Mouse (Mus musculus) subcutaneous adipose tissue, adult 2 months (tissue): ENCODE results near the gene Ikzf3. TPM values are rescaled to one million over a fixed set of nuclear protein-coding genes. Genes with fewer than 3 reads are reported as not detected.

ENCODE experiments used
- polyA plus RNA-seq: library from polyadenylated mRNA; depleted of rRNA; stranded (reverse); fragments of >200 nt; gene quantifications from 2 replicates; pipeline ENCODE4 v1.2.3, GENCODE M21; 2012; ENCODE audit warnings: low replicate concordance; rRNA removed

The Ikzf3 gene
- 1.0 and 9.3 TPM in 2 replicates for polyA plus RNA-seq

GRCm38 (mm10) chr11:98545711-98546231 is at the start of gene Ikzf3:
TSS of gene Ikzf3 (minus strand) at chr11:98546031.

GRCm38 (mm10) chr11:98586892-98587563 is 41.2 kb upstream of the Ikzf3 start, which contains the start of gene Ormdl3:
TSS of gene Ormdl3 (minus strand) at chr11:98587368.

GRCm38 (mm10) chr11:98550975-98551828 is 5.4 kb upstream of the Ikzf3 start, which contains the start of gene Zpbp2:
TSS of gene Zpbp2 (plus strand) at chr11:98551097.

GRCm38 (mm10) chr11:98446213-98446561 is 99.6 kb downstream of the Ikzf3 start, which contains the start of gene Grb7:
TSS of gene Grb7 (plus strand) at chr11:98446394.

GRCm38 (mm10) chr11:98438331-98439158 is 107.3 kb downstream of the Ikzf3 start, which contains the start of gene Mien1:
TSS of gene Mien1 (minus strand) at chr11:98438991.

Other genes starting within 250 kb of the Ikzf3 start
- not detected in 2 replicates for gene Neurod2, start 216.4 kb downstream of the Ikzf3 start, polyA plus RNA-seq
- gene Ppp1r1b, start 197.6 kb downstream of the Ikzf3 start, polyA plus RNA-seq: 0.16 and 2.8 TPM in 2 replicates
- 59.8 and 72.5 TPM in 2 replicates for gene Stard3, start 187.7 kb downstream of the Ikzf3 start, polyA plus RNA-seq
- gene Tcap, start 162.2 kb downstream of the Ikzf3 start, polyA plus RNA-seq: 0.26 and 1.4 TPM in 2 replicates
- gene Pnmt, start 159.6 kb downstream of the Ikzf3 start, polyA plus RNA-seq: not detected in 2 replicates
- 8.2 and 20.1 TPM in 2 replicates for gene Pgap3, start 145.5 kb downstream of the Ikzf3 start, polyA plus RNA-seq
- 9.8 and 37.8 TPM in 2 replicates for gene Erbb2, start 133.6 kb downstream of the Ikzf3 start, polyA plus RNA-seq
- 76.2 and 117 TPM in 2 replicates for gene Mien1, start 107.0 kb downstream of the Ikzf3 start, polyA plus RNA-seq
- 5.4 and 31.8 TPM in 2 replicates for gene Grb7, start 99.6 kb downstream of the Ikzf3 start, polyA plus RNA-seq
- 0.33 and 0.44 TPM in 2 replicates for gene Zpbp2, start 5.1 kb upstream of the Ikzf3 start, polyA plus RNA-seq
- gene Ormdl3, start 41.3 kb upstream of the Ikzf3 start, polyA plus RNA-seq: 176 and 317 TPM in 2 replicates
- gene Lrrc3c, start 52.3 kb upstream of the Ikzf3 start, polyA plus RNA-seq: not detected in 2 replicates
- not detected in 2 replicates for gene Gm12355, start 79.6 kb upstream of the Ikzf3 start, polyA plus RNA-seq
- gene Gsdma3, start 80.3 kb upstream of the Ikzf3 start, polyA plus RNA-seq: not detected in 2 replicates
- gene Gsdma2, start 100.7 kb upstream of the Ikzf3 start, polyA plus RNA-seq: not detected in 2 replicates
- not detected in 2 replicates for gene Gsdma, start 118.3 kb upstream of the Ikzf3 start, polyA plus RNA-seq
- gene Psmd3, start 136.5 kb upstream of the Ikzf3 start, polyA plus RNA-seq: 168 and 280 TPM in 2 replicates
- 1.7 TPM in 1 of 2 replicates, not detected in the other for gene Csf3, start 155.2 kb upstream of the Ikzf3 start, polyA plus RNA-seq
- 43.3 and 86.4 TPM in 2 replicates for gene Med24, start 183.4 kb upstream of the Ikzf3 start, polyA plus RNA-seq
- gene Thra, start 194.6 kb upstream of the Ikzf3 start, polyA plus RNA-seq: 121 and 143 TPM in 2 replicates
- 146 and 302 TPM in 2 replicates for gene Nr1d1, start 229.3 kb upstream of the Ikzf3 start, polyA plus RNA-seq
- 27.6 and 47.7 TPM in 2 replicates for gene Msl1, start 249.5 kb upstream of the Ikzf3 start, polyA plus RNA-seq